Mouse (Mus musculus): ENCODE data around the gene Gucy2e. TPM values are rescaled to one million over a fixed set of nuclear protein-coding genes. Genes with fewer than 3 reads are reported as not detected.
A peak's percentile ranks its signal among the peaks of the same experiment; 100 is the strongest.

Gucy2e gene
- polyA plus RNA-seq (2016; fragmentation: Nextera tagmentation; extraction: Ambion mirVana), result 0.08 TPM in 1 of 2 replicates, not detected in the other

GRCm38 (mm10) chr11:69236926-69237260 is at the start of gene Gucy2e:
Gene Gucy2e (minus strand): TSS chr11:69237036.
- no peak within 1 kb of the TSS for H3K27ac ChIP-seq
- ATAC-seq (ENCODE audit: insufficient number of reproducible peaks, insufficient read depth, low FRiP score, low TSS enrichment, low read depth), result no peak
- peak within 1 kb of the TSS; percentile 48 for H3K9ac ChIP-seq (replicated peaks)
- peaks cover 64% of the 10 kb centered on the region for H3K27me3 ChIP-seq
- peak within 1 kb of the TSS; percentile 42 for H3K4me3 ChIP-seq (replicated peaks)
- 22% methylated on average over 13 of the region's 13 CpGs for WGBS
- H3K36me3 ChIP-seq, result no peaks in the 10 kb centered on the region
- H3K4me1 ChIP-seq (replicated peaks), result peaks cover 13% of the 10 kb centered on the region
- no peaks in the 10 kb centered on the region for H3K9me3 ChIP-seq
- peak within 1 kb of the TSS; percentile 73 for H3K4me2 ChIP-seq

- H3K4me1 ChIP-seq (replicated peaks), result no peaks in the 10 kb centered on the region
- no peak overlapping the region for H3K27ac ChIP-seq
- H3K4me2 ChIP-seq, result no peak overlapping the region
- H3K4me3 ChIP-seq (replicated peaks), result no peak overlapping the region
- ATAC-seq (ENCODE audit: insufficient number of reproducible peaks, insufficient read depth, low FRiP score, low TSS enrichment, low read depth), result no peak
- no peak overlapping the region for H3K9ac ChIP-seq (replicated peaks)
- H3K27me3 ChIP-seq, result no peaks in the 10 kb centered on the region
- WGBS, result 71% methylated on average over 5 of the region's 5 CpGs
- H3K9me3 ChIP-seq, result no peaks in the 10 kb centered on the region
- H3K36me3 ChIP-seq, result no peaks in the 10 kb centered on the region
Observed at GRCm38 (mm10) chr11:69277267-69277666, 40.4 kb upstream of the Gucy2e start.

DNA sequence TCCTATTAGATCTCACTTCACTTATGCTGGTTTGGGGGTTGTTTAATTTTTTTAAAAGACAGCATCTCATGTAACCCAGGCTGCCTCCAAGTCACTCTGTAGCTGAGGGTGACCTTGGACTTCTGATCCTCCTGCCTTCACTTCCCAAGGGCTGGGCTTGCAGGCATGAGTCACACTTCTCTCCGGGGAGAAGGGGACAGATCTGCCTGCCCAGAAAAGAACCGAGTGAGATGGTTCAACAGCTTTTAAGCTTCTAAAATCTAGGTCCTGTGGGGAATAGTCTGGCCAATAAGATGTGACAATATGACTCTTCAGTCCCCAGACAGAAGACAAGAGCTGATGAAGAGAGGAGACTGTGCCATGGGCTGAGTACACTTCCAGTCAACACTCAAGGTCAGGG is 39.2 kb upstream of the Gucy2e start:
- H3K27ac ChIP-seq, result no peak overlapping the region
- H3K27me3 ChIP-seq, result no peaks in the 10 kb centered on the region
- no peak overlapping the region for H3K4me2 ChIP-seq
- WGBS, result 70% methylated on average over 2 of the region's 2 CpGs
- no peak overlapping the region for H3K9ac ChIP-seq (replicated peaks)
- H3K36me3 ChIP-seq, result no peaks in the 10 kb centered on the region
- no peak overlapping the region for H3K4me3 ChIP-seq (replicated peaks)
- no peak for ATAC-seq (ENCODE audit: insufficient number of reproducible peaks, insufficient read depth, low FRiP score, low TSS enrichment, low read depth)
- no peaks in the 10 kb centered on the region for H3K4me1 ChIP-seq (replicated peaks)
- H3K9me3 ChIP-seq, result no peaks in the 10 kb centered on the region

DNA sequence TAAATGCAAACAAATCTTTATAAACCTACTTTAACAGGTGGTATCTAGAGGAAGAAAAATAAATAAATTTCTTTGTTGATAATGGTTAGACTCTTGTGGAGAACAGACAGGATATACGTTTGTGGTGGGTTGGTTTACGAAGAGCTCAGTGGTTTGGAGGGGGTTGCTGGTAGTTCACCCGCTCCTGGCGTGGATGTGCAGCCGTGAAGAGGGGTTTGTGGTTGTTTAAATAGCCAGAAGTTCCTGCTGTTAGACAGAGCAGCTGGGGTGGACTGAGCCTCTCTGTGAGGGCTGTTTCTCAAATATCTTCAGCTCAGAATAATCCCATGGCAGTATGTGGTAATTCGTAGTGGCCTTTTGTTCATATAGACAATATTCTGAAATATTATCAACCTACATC is 38.8 kb upstream of the Gucy2e start:
- WGBS, result 82% methylated on average over 6 of the region's 6 CpGs

GRCm38 (mm10) chr11:69272122-69272740 is 35.4 kb upstream of the Gucy2e start:
- WGBS, result 39% methylated on average over 16 of the region's 16 CpGs
- H3K4me2 ChIP-seq, result no peak overlapping the region
- H3K9ac ChIP-seq (replicated peaks), result no peak overlapping the region
- H3K27ac ChIP-seq, result no peak overlapping the region
- H3K4me3 ChIP-seq (replicated peaks), result no peak overlapping the region
- ATAC-seq (ENCODE audit: insufficient number of reproducible peaks, insufficient read depth, low FRiP score, low TSS enrichment, low read depth), result no peak
- H3K36me3 ChIP-seq, result no peaks in the 10 kb centered on the region
- peaks cover 5% of the 10 kb centered on the region; the same call in 1 of the 2 replicates for H3K27me3 ChIP-seq
- H3K4me1 ChIP-seq (replicated peaks), result no peaks in the 10 kb centered on the region
- no peaks in the 10 kb centered on the region for H3K9me3 ChIP-seq

More for the DNA sequence above, 38.8 kb upstream of the Gucy2e start:
- no peak for ATAC-seq (ENCODE audit: insufficient number of reproducible peaks, insufficient read depth, low FRiP score, low TSS enrichment, low read depth)
- Histone ChIP-seq H3K9ac (replicated peaks) (no peak overlapping the region), H3K27me3 (no peaks in the 10 kb centered on the region), H3K9me3 (no peaks in the 10 kb centered on the region), H3K27ac (no peak overlapping the region), H3K36me3 (no peaks in the 10 kb centered on the region), H3K4me1 (replicated peaks) (no peaks in the 10 kb centered on the region), H3K4me3 (replicated peaks) (no peak overlapping the region), H3K4me2 (no peak overlapping the region)

DNA sequence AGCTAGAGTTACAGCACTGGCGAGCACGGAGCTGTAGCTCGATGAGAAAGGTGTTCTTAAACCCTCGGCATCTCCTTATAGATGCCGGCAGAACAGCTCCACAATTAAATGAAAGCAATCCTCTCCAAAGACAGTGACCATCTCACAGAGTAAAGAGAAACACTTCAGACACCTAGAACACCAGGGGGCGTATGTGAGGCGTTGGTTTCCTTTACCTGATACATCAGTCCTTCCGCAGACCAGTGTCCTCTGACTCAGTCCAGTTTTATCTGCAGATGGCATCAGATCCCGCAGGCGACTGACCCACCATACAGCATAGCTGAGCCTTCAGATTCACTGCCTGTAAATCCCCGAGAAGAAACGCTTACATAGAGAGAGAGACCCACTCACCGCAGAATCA is 32.7 kb upstream of the Gucy2e start:
- peaks cover 14% of the 10 kb centered on the region for H3K27me3 ChIP-seq
- no peaks in the 10 kb centered on the region for H3K9me3 ChIP-seq
- H3K36me3 ChIP-seq, result no peaks in the 10 kb centered on the region
- H3K27ac ChIP-seq, result no peak overlapping the region
- no peak overlapping the region for H3K4me3 ChIP-seq (replicated peaks)
- no peak overlapping the region for H3K9ac ChIP-seq (replicated peaks)
- 22% methylated on average over 13 of the region's 13 CpGs for WGBS
- no peaks in the 10 kb centered on the region; the same call in 1 of the 2 replicates for H3K4me1 ChIP-seq (replicated peaks)
- ATAC-seq (ENCODE audit: insufficient number of reproducible peaks, insufficient read depth, low FRiP score, low TSS enrichment, low read depth), result no peak
- H3K4me2 ChIP-seq, result no peak overlapping the region

GRCm38 (mm10) chr11:69268100-69268499 is 31.3 kb upstream of the Gucy2e start:
- no peak overlapping the region for H3K27ac ChIP-seq
- peaks cover 14% of the 10 kb centered on the region for H3K27me3 ChIP-seq
- whole genome bisulfite sequencing, result 82% methylated on average over 13 of the region's 13 CpGs
- no peak overlapping the region for H3K4me2 ChIP-seq
- no peaks in the 10 kb centered on the region for H3K36me3 ChIP-seq
- H3K9me3 ChIP-seq, result no peaks in the 10 kb centered on the region
- H3K4me3 ChIP-seq (replicated peaks), result no peak overlapping the region
- no peak overlapping the region for H3K9ac ChIP-seq (replicated peaks)
- no peaks in the 10 kb centered on the region; the same call in 1 of the 2 replicates for H3K4me1 ChIP-seq (replicated peaks)
- ATAC-seq (ENCODE audit: insufficient number of reproducible peaks, insufficient read depth, low FRiP score, low TSS enrichment, low read depth), result no peak

DNA sequence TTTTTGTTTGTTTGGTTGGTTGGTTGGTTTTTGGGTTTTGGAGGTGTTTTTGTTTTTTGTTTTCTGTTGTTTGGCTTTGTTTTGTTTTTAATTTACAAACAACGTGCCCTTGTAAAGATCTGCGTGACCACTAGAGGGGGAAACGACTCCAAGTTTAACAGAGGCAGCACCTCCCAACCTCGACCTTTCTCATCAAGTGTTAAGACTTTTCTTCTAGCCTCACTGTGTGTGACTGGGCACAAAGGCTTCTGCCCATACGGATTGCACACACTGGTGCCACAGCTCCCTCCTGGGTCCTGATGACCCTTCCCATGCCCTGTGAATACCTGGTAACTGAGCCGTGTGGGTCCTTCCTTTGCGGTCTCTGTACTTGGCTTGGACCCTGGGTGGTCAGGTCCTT is 30.5 kb upstream of the Gucy2e start:
- Histone ChIP-seq H3K4me3 (replicated peaks) (no peak overlapping the region), H3K36me3 (no peaks in the 10 kb centered on the region), H3K4me1 (replicated peaks) (no peaks in the 10 kb centered on the region; the same call in 1 of the 2 replicates), H3K27ac (no peak overlapping the region), H3K4me2 (no peak overlapping the region), H3K27me3 (peaks cover 14% of the 10 kb centered on the region), H3K9ac (replicated peaks) (no peak overlapping the region), H3K9me3 (no peaks in the 10 kb centered on the region)
- no peak for ATAC-seq (ENCODE audit: insufficient number of reproducible peaks, insufficient read depth, low FRiP score, low TSS enrichment, low read depth)
- 33% methylated on average over 7 of the region's 7 CpGs for WGBS

DNA sequence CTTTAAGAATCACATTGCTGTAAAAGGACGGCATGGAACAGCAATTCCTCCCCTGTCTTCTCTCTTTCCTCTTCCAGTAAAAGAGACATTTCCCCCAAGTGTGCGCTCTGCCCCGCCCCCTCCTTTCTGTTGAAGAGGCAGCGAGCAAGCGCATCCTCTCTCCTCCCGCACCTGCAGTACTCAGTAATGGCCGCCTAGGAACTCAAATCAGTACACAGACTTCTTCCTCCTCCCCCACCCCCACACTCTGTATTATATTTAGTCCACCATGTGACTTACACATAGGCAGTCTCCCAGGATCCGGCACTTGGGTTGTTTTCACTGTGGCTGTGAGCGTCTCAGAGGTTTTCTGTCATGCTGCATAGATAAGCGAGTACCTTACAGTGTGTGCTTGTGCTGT is 29.4 kb upstream of the Gucy2e start:
- H3K4me2 ChIP-seq, result 0 out of 2 replicates have a peak overlapping the region, but pooled peaks have one; percentile 21
- no peaks in the 10 kb centered on the region; the same call in 1 of the 2 replicates for H3K4me1 ChIP-seq (replicated peaks)
- H3K36me3 ChIP-seq, result no peaks in the 10 kb centered on the region
- H3K9ac ChIP-seq (replicated peaks), result no peak overlapping the region
- ATAC-seq (ENCODE audit: insufficient number of reproducible peaks, insufficient read depth, low FRiP score, low TSS enrichment, low read depth), result no peak
- WGBS, result 28% methylated on average over 10 of the region's 10 CpGs
- no peak overlapping the region for H3K27ac ChIP-seq
- peaks cover 14% of the 10 kb centered on the region for H3K27me3 ChIP-seq
- H3K9me3 ChIP-seq, result no peaks in the 10 kb centered on the region
- no peak overlapping the region for H3K4me3 ChIP-seq (replicated peaks)

GRCm38 (mm10) chr11:69265410-69265809 is 28.6 kb upstream of the Gucy2e start:
- H3K27me3 ChIP-seq, result peaks cover 14% of the 10 kb centered on the region
- H3K36me3 ChIP-seq, result no peaks in the 10 kb centered on the region
- no peaks in the 10 kb centered on the region; the same call in 1 of the 2 replicates for H3K4me1 ChIP-seq (replicated peaks)
- H3K9me3 ChIP-seq, result no peaks in the 10 kb centered on the region
- H3K4me3 ChIP-seq (replicated peaks), result no peak overlapping the region
- H3K9ac ChIP-seq (replicated peaks), result no peak overlapping the region
- H3K27ac ChIP-seq, result no peak overlapping the region
- no peak for ATAC-seq (ENCODE audit: insufficient number of reproducible peaks, insufficient read depth, low FRiP score, low TSS enrichment, low read depth)
- no peak overlapping the region for H3K4me2 ChIP-seq
- WGBS, result 78% methylated on average over 9 of the region's 9 CpGs

GRCm38 (mm10) chr11:69264276-69264675 is 27.4 kb upstream of the Gucy2e start:
- no peaks in the 10 kb centered on the region for H3K9me3 ChIP-seq
- H3K27ac ChIP-seq, result no peak overlapping the region
- 61% methylated on average over 2 of the region's 2 CpGs for WGBS
- no peaks in the 10 kb centered on the region for H3K36me3 ChIP-seq
- H3K4me1 ChIP-seq (replicated peaks), result no peaks in the 10 kb centered on the region; the same call in 1 of the 2 replicates
- no peak overlapping the region for H3K9ac ChIP-seq (replicated peaks)
- no peak for ATAC-seq (ENCODE audit: insufficient number of reproducible peaks, insufficient read depth, low FRiP score, low TSS enrichment, low read depth)
- no peak overlapping the region for H3K4me3 ChIP-seq (replicated peaks)
- peaks cover 14% of the 10 kb centered on the region for H3K27me3 ChIP-seq
- no peak overlapping the region for H3K4me2 ChIP-seq

- no peaks in the 10 kb centered on the region for H3K27me3 ChIP-seq
- H3K4me2 ChIP-seq, result no peak overlapping the region
- 95% methylated on average over 1 of the region's 1 CpGs for WGBS
- ATAC-seq (ENCODE audit: insufficient number of reproducible peaks, insufficient read depth, low FRiP score, low TSS enrichment, low read depth), result no peak
- H3K27ac ChIP-seq, result no peak overlapping the region
- H3K36me3 ChIP-seq, result no peaks in the 10 kb centered on the region
- no peaks in the 10 kb centered on the region for H3K9me3 ChIP-seq
- no peak overlapping the region for H3K4me3 ChIP-seq (replicated peaks)
- no peaks in the 10 kb centered on the region for H3K4me1 ChIP-seq (replicated peaks)
- no peak overlapping the region for H3K9ac ChIP-seq (replicated peaks)
Observed at GRCm38 (mm10) chr11:69260111-69260510, 23.3 kb upstream of the Gucy2e start.
